Mouse (Mus musculus) kidney, postnatal 10 days (tissue): ENCODE data around the gene Dnm3.

ENCODE experiments used
- DNase-seq: peaks from one replicate; pipeline ENCODE4 v3.0.0; 2021; ENCODE audit warnings: mixed read lengths

Gene Dnm3

DNA sequence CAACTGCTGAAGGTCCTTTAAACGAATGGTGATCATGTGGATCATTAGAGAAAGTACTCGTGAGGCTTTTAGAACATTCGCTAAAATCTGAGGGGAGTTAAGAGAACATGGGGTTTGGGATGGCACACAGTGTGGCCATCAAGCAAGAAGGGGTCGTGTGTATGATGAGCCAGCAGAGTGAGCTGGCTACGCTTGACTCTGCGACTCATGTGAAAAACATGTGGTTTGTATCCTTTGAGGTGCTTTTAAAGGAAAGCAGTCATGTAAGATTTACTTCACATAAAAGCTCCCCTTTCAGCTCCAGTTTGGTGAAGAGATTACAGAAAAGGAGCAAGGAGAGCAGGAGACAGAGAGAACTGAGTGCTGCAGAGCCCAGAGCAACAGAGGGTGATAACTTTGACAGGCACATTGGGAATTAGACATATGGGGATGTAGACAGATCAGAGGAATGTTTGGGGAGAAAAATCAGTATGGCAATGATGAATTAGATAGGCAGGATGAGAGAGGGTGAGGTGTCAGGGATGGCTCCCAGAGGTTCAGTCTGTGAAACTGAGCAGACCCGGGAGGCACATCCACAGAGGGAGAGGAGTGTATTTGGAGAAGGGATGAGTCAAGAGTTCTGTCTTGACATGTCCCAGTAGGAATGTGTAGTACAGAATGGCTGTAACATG lies 234.7 kb downstream of the Dnm3 start:
- DNase-seq: no peak

GRCm38 (mm10) chr1:162240720-162241119 lies 237.1 kb downstream of the Dnm3 start:
- DNase-seq: peak; percentile 36

DNA sequence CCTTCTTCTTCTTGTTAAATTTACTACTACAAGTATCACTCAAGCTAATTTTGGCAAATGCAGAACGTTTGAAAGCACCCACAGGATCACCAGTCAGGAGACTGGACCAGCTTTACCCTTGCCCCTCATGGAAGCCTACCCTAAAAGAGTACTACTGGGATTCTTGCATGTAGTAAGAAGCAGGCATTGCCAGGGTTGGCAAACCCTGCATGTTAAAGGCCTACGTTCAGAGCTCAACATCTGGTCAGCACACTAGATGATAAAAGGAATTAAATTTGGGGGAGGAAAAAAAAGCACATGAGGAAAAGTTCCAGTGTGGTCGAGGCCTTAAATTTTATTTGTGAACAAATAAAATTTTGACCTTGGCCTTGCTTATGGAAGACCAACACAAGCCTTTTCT lies 239.2 kb downstream of the Dnm3 start:
- DNase-seq: no peak

- DNase-seq: no peak
Measured at GRCm38 (mm10) chr1:162236624-162237159, 241.1 kb downstream of the Dnm3 start.

- peak; percentile 21 for DNase-seq
Measured at GRCm38 (mm10) chr1:162225621-162226147, 252.2 kb downstream of the Dnm3 start.

GRCm38 (mm10) chr1:162224817-162225605 lies 252.8 kb downstream of the Dnm3 start:
- no peak for DNase-seq

- no peak for DNase-seq
Measured at GRCm38 (mm10) chr1:162224061-162224460, 253.8 kb downstream of the Dnm3 start.

DNA sequence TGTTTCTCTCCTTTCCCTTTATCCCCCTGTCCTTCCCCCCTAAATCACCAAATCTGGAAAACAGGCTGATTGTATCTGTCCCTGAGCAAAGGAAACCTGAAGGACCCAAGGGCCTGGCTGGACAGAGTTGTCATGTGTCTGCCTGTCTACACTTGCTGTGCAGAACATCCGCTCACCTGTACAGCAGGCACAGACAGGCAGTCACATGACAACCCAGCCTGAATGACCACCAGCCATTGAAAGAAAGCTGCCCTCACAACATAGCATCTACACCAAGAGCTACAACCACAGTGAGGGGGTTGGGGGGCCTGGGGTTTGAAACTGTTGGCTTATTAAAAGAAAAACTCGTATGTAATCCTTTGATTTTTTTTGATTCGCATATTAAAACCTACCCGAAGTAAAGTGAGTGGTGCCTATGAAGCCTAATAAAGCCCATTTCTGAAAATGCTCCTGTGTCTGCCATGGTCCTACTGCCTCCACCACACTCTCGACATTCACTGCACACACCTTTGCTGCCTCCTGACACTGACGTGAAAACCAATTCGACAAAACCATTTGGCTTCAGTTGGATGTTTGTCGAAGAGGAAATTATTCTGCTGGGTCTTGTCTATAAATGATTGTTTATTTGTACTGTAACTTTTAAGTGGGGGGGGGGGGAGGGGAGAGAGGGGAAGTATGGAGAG lies 254.4 kb downstream of the Dnm3 start:
- no peak for DNase-seq

DNA sequence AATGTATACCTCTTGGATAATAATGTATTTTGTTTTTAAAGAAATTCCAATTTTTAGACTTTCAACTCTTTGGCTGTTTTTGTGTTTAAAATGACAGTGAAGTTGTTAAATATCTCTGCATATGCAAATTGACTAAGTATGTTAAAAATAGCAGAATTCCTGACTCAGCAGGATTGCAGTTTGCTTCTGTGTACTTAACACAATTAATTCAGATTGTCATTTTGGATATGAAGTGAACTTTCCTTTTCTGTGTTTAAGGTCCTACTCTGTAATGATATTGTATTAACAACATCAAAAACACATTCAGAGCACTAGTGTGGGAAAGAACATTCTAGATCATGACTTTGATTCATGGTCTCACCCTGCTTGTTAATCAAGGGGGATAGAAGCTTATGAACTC lies 255.5 kb downstream of the Dnm3 start:
- no peak for DNase-seq

GRCm38 (mm10) chr1:162221801-162222301 lies 256.0 kb downstream of the Dnm3 start:
- DNase-seq: no peak

DNA sequence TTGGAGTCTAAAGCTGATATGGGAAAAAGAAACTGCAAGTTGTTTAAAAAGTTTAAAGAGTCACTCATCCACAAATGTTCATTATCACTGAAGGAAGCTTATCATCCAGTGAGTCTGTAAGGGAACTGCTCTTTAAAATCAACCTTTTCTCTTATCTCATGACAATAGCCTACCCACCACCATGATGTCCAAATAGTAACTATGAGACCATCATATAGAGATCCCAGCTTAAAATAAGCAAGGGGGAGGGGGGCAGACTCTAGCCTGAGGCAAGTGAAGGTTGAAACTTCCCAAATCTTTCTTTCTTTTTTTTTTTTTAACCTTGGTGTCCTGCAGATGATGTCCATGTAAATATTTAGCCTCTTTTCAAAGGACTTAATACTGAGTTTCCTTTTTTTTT lies 256.9 kb downstream of the Dnm3 start:
- no peak for DNase-seq

DNA sequence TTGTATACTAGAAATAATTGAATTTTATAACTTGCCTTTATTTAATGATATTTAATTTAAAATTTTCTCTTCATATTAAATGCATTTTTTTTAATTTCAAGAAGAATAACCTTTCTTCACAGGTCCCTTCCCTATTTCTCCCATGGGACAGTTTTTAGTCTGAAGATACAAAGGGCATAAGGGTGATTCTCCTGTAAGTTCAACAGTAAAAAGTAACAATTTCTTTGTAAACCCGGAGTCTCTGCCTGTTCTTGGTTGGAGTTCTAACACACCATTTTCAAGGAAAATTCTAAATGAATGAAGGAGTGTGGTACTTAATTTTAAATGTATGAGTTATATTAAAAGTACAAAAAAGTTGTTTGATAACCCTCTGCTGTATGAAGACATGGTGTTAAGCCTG lies 258.1 kb downstream of the Dnm3 start:
- no peak for DNase-seq

DNA sequence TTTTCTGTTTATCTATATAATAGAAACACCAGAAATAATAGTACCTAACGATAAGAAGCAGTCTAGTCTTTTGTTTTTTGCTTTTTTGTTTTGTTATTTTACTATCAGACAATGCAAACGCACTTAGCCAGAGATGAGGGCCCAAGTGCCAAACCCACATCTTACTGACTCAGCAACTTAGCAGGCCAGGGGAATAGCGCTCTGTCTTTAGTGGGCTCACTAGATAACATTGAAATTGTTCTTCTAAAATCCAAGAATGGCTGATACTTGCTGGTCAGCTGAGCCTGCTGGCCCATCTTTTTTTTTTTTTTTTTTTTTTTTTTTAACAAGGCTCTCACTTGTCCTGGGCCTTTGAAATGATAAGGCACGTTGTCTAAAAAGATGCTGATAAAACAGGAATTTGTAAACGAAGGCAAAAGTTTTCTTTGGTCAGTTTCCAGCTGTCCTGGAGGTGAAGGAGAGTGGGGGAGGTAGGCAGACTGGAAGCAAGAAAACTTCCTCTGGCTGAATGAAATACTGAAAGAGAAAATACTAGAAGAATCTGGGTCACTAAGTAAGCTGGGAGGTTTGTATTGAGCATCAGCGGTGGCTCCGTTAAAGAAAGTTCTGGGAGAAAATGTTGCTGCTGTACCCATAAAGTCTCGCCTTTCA lies 259.2 kb downstream of the Dnm3 start:
- DNase-seq: no peak

DNA sequence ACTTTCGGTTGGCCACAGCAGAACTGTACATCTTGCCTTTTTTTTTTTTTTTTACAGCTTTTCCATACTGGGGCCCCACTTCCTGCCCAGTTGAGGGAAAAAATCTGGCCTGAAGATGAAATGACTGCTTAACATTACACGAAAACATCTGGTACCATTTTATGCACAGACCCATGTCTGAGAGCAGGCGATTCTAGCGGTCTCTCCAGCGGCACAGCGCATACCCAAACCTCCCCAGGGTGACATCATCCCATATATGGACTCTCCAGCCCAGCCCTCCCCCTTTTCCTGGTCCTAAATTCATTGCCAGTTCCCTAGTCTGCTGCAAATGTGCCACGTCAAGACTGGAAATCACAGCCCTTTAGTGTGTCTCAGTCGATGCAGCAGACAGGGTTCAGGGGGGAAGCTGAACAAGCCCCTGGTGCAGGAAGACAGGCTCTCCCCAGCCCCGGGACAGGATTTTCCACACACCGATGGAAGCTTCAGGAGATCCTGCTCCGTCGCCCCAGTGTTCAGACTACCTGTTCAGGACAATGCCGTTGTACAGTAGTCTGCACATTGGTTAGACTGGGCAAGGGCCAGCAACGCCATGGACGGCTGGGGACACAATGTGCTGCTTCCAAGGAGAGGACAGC lies 260.4 kb downstream of the Dnm3 start:
- peak; percentile 79 for DNase-seq

GRCm38 (mm10) chr1:162216656-162217055 lies 261.2 kb downstream of the Dnm3 start:
- DNase-seq: no peak

- no peak for DNase-seq
Measured at GRCm38 (mm10) chr1:162215743-162216142, 262.1 kb downstream of the Dnm3 start.

- DNase-seq: no peak
Measured at GRCm38 (mm10) chr1:162213066-162213465, 264.8 kb downstream of the Dnm3 start.

DNA sequence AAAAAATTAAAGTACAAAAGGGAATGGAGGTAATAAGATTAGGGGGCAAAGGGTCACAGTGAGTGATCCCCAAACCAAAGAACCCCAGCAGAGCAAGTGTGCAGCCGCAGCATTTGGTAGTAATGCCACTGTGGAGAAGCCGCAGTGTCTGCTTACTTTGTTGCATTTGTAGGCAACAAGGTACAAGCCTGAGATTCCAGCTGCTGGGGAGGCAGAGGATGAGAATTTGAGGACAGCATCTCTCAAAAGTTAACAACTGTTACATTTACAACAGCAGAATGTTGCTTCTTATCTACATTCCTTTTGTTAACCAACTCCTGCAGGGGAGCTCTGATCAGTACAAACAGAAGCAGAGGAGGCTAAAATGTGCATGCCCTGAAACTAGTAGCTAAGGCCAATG lies 267.3 kb downstream of the Dnm3 start:
- DNase-seq: no peak

- DNase-seq: no peak
Measured at GRCm38 (mm10) chr1:162209487-162210149, 268.2 kb downstream of the Dnm3 start.

GRCm38 (mm10) chr1:162209010-162209409 lies 268.8 kb downstream of the Dnm3 start:
- no peak for DNase-seq

- DNase-seq: no peak
Measured at GRCm38 (mm10) chr1:162207708-162208043, 270.2 kb downstream of the Dnm3 start.
